In genomic region chr13:107094487-107094886, GRCm38 (mm10) we compare ENCODE assay signal across 11 mouse cellular contexts.
DNase-seq lines count a peak whose midpoint lies in the region; ATAC-seq and TF ChIP-seq lines count a peak whose summit lies in the region.
"Had no signal": no experiment of that assay in that cellular context is flagged by ENCODE, and none has a peak within 500 bp of the region (broad histone marks: within the 10 kb centered on the region; RNA-seq: fewer than 3 reads in every experiment).

No protein-coding gene starts in this region.

- no peak overlapping the region for H3K27ac ChIP-seq in gastrocnemius, adult 2 months
- H3K27ac ChIP-seq: forebrain, embryonic 10.5 days; hindbrain, embryonic 15.5 days had no signal

- H3K4me3 ChIP-seq in gastrocnemius, adult 2 months: peak overlapping the region; percentile 47
- H3K4me3 ChIP-seq: forebrain, embryonic 10.5 days; hindbrain, embryonic 15.5 days had no signal

- intact Hi-C loops in gastrocnemius, adult 2 months (cut with DNase I): no loop called here

- no peak for TF ChIP-seq CTCF in gastrocnemius, adult 2 months (IDR thresholded peaks at IDR 0.05)

- ATAC-seq in hematopoietic stem cell, adult 5-6 weeks (replicated peaks in 1 of 2; ENCODE audit: insufficient read depth in 1 of 2, low FRiP score in 2 of 2, low TSS enrichment in 1 of 2, low read depth in 1 of 2, poor library complexity in 2 of 2, severe bottlenecking in 2 of 2): peak; percentile 95
- ATAC-seq in cerebellum, adult (ENCODE audit: insufficient number of reproducible peaks, low FRiP score, low TSS enrichment): no peak

- DNase-seq in gastrocnemius, adult 2 months: no peak
- no peak for DNase-seq in gastrocnemius, adult 18-20 months (ENCODE audit: low spot score)
- DNase-seq in CD4-positive, CD25-positive, alpha-beta regulatory T cell, adult 2 months (ENCODE audit: low read depth, low spot score): peak; percentile 64
- DNase-seq in naive thymus-derived CD4-positive, alpha-beta T cell, adult 2 months (ENCODE audit: low read depth): peak; percentile 78
- no peak for DNase-seq in adrenal gland, postnatal 10 days
- no peak for DNase-seq in kidney, adult 11 months
- DNase-seq: right cerebral cortex, postnatal 14 days had no signal

Comparison
In these comparisons a context has a peak if more than half of its experiments do, and no peak if none do; other contexts are left out.
1. DNase-seq: peak in CD4-positive, CD25-positive, alpha-beta regulatory T cell, adult 2 months (single experiment) and naive thymus-derived CD4-positive, alpha-beta T cell, adult 2 months (single experiment); none in gastrocnemius, adult 2 months (single experiment), gastrocnemius, adult 18-20 months (single experiment), adrenal gland, postnatal 10 days (single experiment) and kidney, adult 11 months (single experiment).